Mouse (Mus musculus) heart, postnatal 0 days (tissue): ENCODE results near the gene Gm49380. TPM values are rescaled to one million over a fixed set of nuclear protein-coding genes. Genes with fewer than 3 reads are reported as not detected.
A peak's percentile ranks its signal among the peaks of the same experiment; 100 is the strongest.

ENCODE experiments used
- ATAC-seq: fragments of 200-750 bp; cut with Nextera tagmentation; 2 replicates; pipeline ENCODE4 v1.8.0; 2017; ENCODE audit warnings: low read depth, moderate number of reproducible peaks, moderate library complexity; ENCODE audit not compliant: insufficient read depth
- DNase-seq: peaks from one replicate; pipeline ENCODE4 v3.0.0-alpha.2; 2016; ENCODE audit warnings: low spot score
- H3K27ac ChIP-seq: fragments of 300-500 bp; sonication (generic); 2 replicates; pipeline ENCODE4 v1.5.1; 2014; ENCODE audit warnings: low read depth, mild to moderate bottlenecking
- H3K27me3 ChIP-seq: fragments of 300-500 bp; sonication (generic); 2 replicates; pipeline ENCODE4 v1.6.1; 2014; ENCODE audit warnings: low read length, mixed read lengths; ENCODE audit not compliant: control insufficient read depth, insufficient read depth
- H3K36me3 ChIP-seq: fragments of 300-500 bp; sonication (generic); replicated peaks from 2 replicates; pipeline ENCODE4 v1.6.1; 2014; ENCODE audit warnings: low read length, mixed read lengths; ENCODE audit not compliant: control insufficient read depth, insufficient read depth
- H3K4me1 ChIP-seq: fragments of 300-500 bp; sonication (generic); 2 replicates; pipeline ENCODE4 v1.6.1; 2014; ENCODE audit warnings: antibody characterized with exemption; ENCODE audit not compliant: control insufficient read depth, insufficient read depth
- H3K4me2 ChIP-seq: fragments of 300-500 bp; sonication (generic); 2 replicates; pipeline ENCODE4 v1.6.1; 2014; ENCODE audit warnings: low read depth, mild to moderate bottlenecking, low read length, moderate library complexity
- H3K4me3 ChIP-seq: fragments of 300-500 bp; sonication (generic); 2 replicates; pipeline ENCODE4 v1.5.1; 2014; ENCODE audit warnings: low read depth, low read length
- H3K9ac ChIP-seq: fragments of 300-500 bp; sonication (generic); replicated peaks from 2 replicates; pipeline ENCODE4 v1.6.1; 2014; ENCODE audit warnings: low read depth, low read length, mixed read lengths
- H3K9me3 ChIP-seq: fragments of 300-500 bp; sonication (generic); replicated peaks from 2 replicates; pipeline ENCODE4 v1.6.1; 2016; ENCODE audit warnings: low read length; ENCODE audit not compliant: control insufficient read depth
- CTCF ChIP-seq: IDR thresholded peaks from 2 replicates; pipeline ENCODE4 v1.5.1; 2016; ENCODE audit warnings: antibody characterized with exemption, control low read depth, low read depth
- EP300 ChIP-seq: IDR thresholded peaks from 2 replicates; pipeline ENCODE4 v1.6.1; 2016; ENCODE audit warnings: antibody characterized with exemption, low read depth
- WGBS: fragments of 180-500 bp; shearing (Covaris S2); extraction: QIAGEN DNeasy Blood & Tissue Kit; methylation state at CpG from one replicate; pipeline ENCODE4 v1.1.7; 2014; 5-methylcytosine and 5-hydroxymethylcytosine counted together
- polyA plus RNA-seq: library from polyadenylated mRNA; unstranded; fragments of >200 nt; fragmentation: Nextera tagmentation; extraction: Ambion mirVana; gene quantifications from 2 replicates; pipeline ENCODE4 v1.2.1, GENCODE M21; 2015
- total RNA-seq: library from RNA; depleted of rRNA; stranded (reverse); fragments of >200 nt; gene quantifications from 2 replicates; pipeline ENCODE4 v1.2.3, GENCODE M21; 2014; ENCODE audit warnings: low replicate concordance

The Gm49380 gene
- total and polyA plus RNA-seq, 2 experiments from 2014 or later, result not detected

- Histone ChIP-seq H3K4me3 (no peak overlapping the region), H3K27ac (no peak overlapping the region), H3K4me1 (no peaks in the 10 kb centered on the region), H3K36me3 (no peaks in the 10 kb centered on the region), H3K9ac (no peak overlapping the region), H3K4me2 (no peak overlapping the region), H3K27me3 (no peaks in the 10 kb centered on the region), H3K9me3 (no peaks in the 10 kb centered on the region)
- DNase-seq, result no peak
- no peak for TF ChIP-seq EP300
- TF ChIP-seq CTCF, result no peak
- ATAC-seq, result no peak
- WGBS, result 61% methylated on average over 4 of the region's 4 CpGs
Measured at GRCm38 (mm10) chr9:44031946-44032345, 81.4 kb downstream of the Gm49380 start.

DNA sequence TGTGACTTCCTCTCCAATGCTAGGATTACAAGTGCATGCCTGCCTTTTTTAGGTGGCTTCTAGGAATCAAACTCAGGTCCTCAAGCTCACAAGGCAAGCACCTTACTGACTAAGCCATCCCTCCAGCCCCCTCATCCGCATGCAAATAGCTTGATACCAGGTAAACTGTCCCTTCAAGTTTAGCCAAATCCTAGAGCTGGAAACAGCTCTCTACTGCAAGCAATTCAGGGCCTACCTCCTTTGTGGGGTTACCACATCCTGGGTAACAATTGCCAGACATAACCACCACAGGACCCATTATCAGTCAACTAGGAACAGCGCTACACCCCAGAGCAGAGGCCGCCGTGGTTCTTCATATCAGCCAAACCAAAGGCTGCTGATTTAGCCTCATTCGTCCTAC, 82.2 kb downstream of the Gm49380 start:
- Histone ChIP-seq H3K9ac (no peak overlapping the region), H3K27me3 (no peaks in the 10 kb centered on the region), H3K4me2 (no peak overlapping the region), H3K27ac (no peak overlapping the region; the same call in 1 of the 2 replicates), H3K9me3 (no peaks in the 10 kb centered on the region), H3K4me3 (no peak overlapping the region), H3K4me1 (no peaks in the 10 kb centered on the region), H3K36me3 (no peaks in the 10 kb centered on the region)
- DNase-seq, result no peak
- ATAC-seq, result no peak
- 66% methylated on average over 5 of the region's 5 CpGs for WGBS
- TF ChIP-seq EP300, result no peak
- no peak for TF ChIP-seq CTCF

DNA sequence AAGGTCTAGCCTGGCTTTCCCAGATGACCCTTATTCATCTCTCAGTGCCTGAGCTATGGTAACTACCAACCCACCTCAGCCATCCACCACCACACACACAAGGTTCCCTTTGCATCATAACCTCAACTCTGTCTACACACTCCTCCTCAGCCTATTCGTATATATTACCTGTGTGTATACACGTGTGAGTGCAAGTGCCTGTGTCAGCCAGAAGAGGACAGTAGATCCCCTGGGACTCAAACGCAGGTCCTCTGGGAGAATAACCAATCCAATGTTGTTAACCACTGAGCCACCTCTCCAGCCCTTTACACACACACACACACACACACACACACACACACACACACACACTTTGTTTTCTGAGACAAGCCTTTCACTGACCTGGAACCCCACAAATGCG, 82.7 kb downstream of the Gm49380 start:
- Histone ChIP-seq H3K27ac (peak overlapping the region; percentile 38; the same call in 1 of the 2 replicates), H3K9me3 (no peaks in the 10 kb centered on the region), H3K4me3 (no peak overlapping the region), H3K4me1 (no peaks in the 10 kb centered on the region), H3K27me3 (no peaks in the 10 kb centered on the region), H3K36me3 (no peaks in the 10 kb centered on the region), H3K9ac (no peak overlapping the region), H3K4me2 (no peak overlapping the region)
- TF ChIP-seq EP300 (no peak), CTCF (no peak)
- DNase-seq (no peak), ATAC-seq (no peak)
- WGBS, result 92% methylated on average over 4 of the region's 4 CpGs

DNA sequence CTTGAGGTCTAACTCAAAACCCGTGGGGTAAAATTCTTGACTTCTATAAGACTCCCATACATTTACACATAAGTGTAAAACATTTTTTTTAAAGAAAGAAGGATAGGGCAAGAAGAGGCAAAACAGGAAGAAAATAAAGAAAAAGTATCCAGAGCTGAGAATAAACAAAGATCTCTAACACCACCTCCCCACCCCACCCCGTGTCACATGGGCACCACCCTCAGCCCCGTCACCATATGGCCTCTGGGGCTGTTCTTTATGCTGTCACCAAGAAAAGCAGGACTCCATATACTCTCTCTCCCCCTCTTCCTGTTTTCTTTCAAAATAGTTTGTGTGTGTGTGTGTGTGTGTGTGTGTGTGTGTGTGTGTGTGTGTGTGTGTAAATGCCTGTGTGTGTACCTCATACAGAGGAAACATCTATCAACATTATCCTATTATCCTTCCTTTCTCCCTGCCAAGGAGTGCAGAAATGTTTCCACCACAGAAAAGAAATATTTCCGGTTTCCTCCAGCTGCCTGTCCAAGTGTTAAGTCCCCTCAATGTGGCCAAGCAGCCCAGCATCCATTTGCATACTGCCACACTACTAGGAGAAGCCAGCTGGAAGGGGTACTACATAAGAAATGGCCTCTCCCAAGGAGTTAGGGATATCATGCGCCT, 83.6 kb downstream of the Gm49380 start:
- no peak overlapping the region for H3K4me3 ChIP-seq
- H3K9me3 ChIP-seq, result no peaks in the 10 kb centered on the region; the same call in 1 of the 2 replicates
- H3K27ac ChIP-seq, result peak overlapping the region; percentile 38
- no peak overlapping the region for H3K9ac ChIP-seq
- ATAC-seq (peak; percentile 68), DNase-seq (peak; percentile 66)
- H3K4me1 ChIP-seq, result no peaks in the 10 kb centered on the region
- no peaks in the 10 kb centered on the region for H3K27me3 ChIP-seq
- no peaks in the 10 kb centered on the region for H3K36me3 ChIP-seq
- TF ChIP-seq EP300 (no peak), CTCF (no peak)
- H3K4me2 ChIP-seq, result no peak overlapping the region
- WGBS, result 44% methylated on average over 5 of the region's 5 CpGs

- H3K4me2 ChIP-seq, result no peak overlapping the region
- H3K4me1 ChIP-seq, result no peaks in the 10 kb centered on the region
- H3K9ac ChIP-seq, result no peak overlapping the region
- no peak for DNase-seq
- H3K36me3 ChIP-seq, result no peaks in the 10 kb centered on the region
- no peak for TF ChIP-seq EP300
- no peak for TF ChIP-seq CTCF
- H3K9me3 ChIP-seq, result no peaks in the 10 kb centered on the region; the same call in 1 of the 2 replicates
- H3K4me3 ChIP-seq, result no peak overlapping the region
- no peak overlapping the region for H3K27ac ChIP-seq
- WGBS, result 72% methylated on average over 3 of the region's 3 CpGs
- ATAC-seq, result no peak
- no peaks in the 10 kb centered on the region for H3K27me3 ChIP-seq
Measured at GRCm38 (mm10) chr9:44024096-44024495, 89.2 kb downstream of the Gm49380 start.
